Mouse (Mus musculus) hindbrain, embryonic 14.5 days (tissue): ENCODE measurements at regions not wholly inside any gene's neighbourhood (a gene's known extent, or its start where the extent isn't known, plus 50 kb on each side); places are given as distances from the start of the nearest gene placed in this dataset.

Experiments
- ATAC-seq: fragments of 200-750 bp; cut with Nextera tagmentation; 2 replicates; pipeline ENCODE4 v1.8.0; 2017; ENCODE audit warnings: moderate number of reproducible peaks, mild to moderate bottlenecking, moderate TSS enrichment, moderate library complexity; ENCODE audit not compliant: low FRiP score
- DNase-seq: peaks from one replicate; pipeline ENCODE4 v3.0.0-alpha.2; 2015; ENCODE audit warnings: low spot score
- H3K27ac ChIP-seq: fragments of 300-500 bp; sonication (generic); 2 replicates; pipeline ENCODE4 v1.5.1; 2014; ENCODE audit warnings: mild to moderate bottlenecking, moderate library complexity
- H3K27me3 ChIP-seq: fragments of 300-500 bp; sonication (generic); 2 replicates; pipeline ENCODE4 v1.6.1; 2014; ENCODE audit warnings: mild to moderate bottlenecking, low read length, mixed read lengths; ENCODE audit not compliant: control insufficient read depth, insufficient read depth
- H3K36me3 ChIP-seq: fragments of 300-500 bp; sonication (generic); replicated peaks from 2 replicates; pipeline ENCODE4 v1.6.1; 2014; ENCODE audit not compliant: control insufficient read depth, insufficient read depth
- H3K4me1 ChIP-seq: fragments of 300-500 bp; sonication (generic); replicated peaks from 2 replicates; pipeline ENCODE4 v1.6.1; 2014; ENCODE audit warnings: antibody characterized with exemption, low read length, mixed read lengths; ENCODE audit not compliant: control insufficient read depth, insufficient read depth
- H3K4me2 ChIP-seq: fragments of 300-500 bp; sonication (generic); replicated peaks from 2 replicates; pipeline ENCODE4 v1.6.1; 2014; ENCODE audit warnings: mild to moderate bottlenecking, moderate library complexity
- H3K4me3 ChIP-seq: fragments of 300-500 bp; sonication (generic); replicated peaks from 2 replicates; pipeline ENCODE4 v1.5.1; 2014; ENCODE audit warnings: mild to moderate bottlenecking, low read length
- H3K9ac ChIP-seq: fragments of 300-500 bp; sonication (generic); 2 replicates; pipeline ENCODE4 v1.6.1; 2014
- H3K9me3 ChIP-seq: fragments of 300-500 bp; sonication (generic); 2 replicates; pipeline ENCODE4 v1.6.1; 2016; ENCODE audit warnings: low read length; ENCODE audit not compliant: control insufficient read depth
- WGBS: fragments of 180-500 bp; shearing (Covaris S2); extraction: QIAGEN DNeasy Blood & Tissue Kit; methylation state at CpG from one replicate; pipeline ENCODE4 v1.1.7; 2014; 5-methylcytosine and 5-hydroxymethylcytosine counted together

DNA sequence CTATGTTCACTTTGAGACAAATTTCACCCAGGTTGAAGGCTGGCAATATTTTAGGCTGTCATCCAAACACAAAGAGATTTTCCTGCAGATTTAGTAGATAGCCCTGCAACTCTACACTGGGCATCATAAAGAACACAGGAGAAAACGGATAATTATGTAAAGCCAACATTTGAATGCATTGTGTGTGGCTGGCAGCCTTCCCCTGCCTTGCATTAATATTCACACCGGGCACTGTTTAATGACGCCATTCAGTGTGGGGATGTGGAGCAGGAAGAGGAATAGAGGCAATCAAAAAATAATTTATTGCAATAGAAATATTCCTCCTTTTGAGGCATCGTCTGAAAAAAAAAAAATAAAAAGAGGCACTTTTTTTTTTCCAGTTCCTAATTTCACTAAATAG lies 105.7 kb downstream of the Samd5 start:
- WGBS: 23% methylated on average over 4 of the region's 4 CpGs
- Histone ChIP-seq H3K4me1 (peaks cover 11% of the 10 kb centered on the region), H3K27ac (peak overlapping the region; percentile 57)

GRCm38 (mm10) chr10:9557517-9558065 lies 117.4 kb downstream of the Samd5 start:
- no peak overlapping the region for H3K27ac ChIP-seq
- no peak for ATAC-seq
- WGBS: 29% methylated on average over 4 of the region's 4 CpGs

More for the DNA sequence above, 105.7 kb downstream of the Samd5 start:
- Histone ChIP-seq H3K4me3 (no peak overlapping the region), H3K4me2 (no peak overlapping the region), H3K27me3 (no peaks in the 10 kb centered on the region), H3K9ac (no peak overlapping the region), H3K9me3 (no peaks in the 10 kb centered on the region), H3K36me3 (no peaks in the 10 kb centered on the region)
- DNase-seq (no peak), ATAC-seq (peak; percentile 59)

GRCm38 (mm10) chr10:9557092-9557491 lies 117.9 kb downstream of the Samd5 start:
- no peak overlapping the region for H3K9ac ChIP-seq
- H3K4me3 ChIP-seq: no peak overlapping the region
- no peak overlapping the region for H3K27ac ChIP-seq
- WGBS: 58% methylated on average over 1 of the region's 1 CpGs
- H3K36me3 ChIP-seq: no peaks in the 10 kb centered on the region
- no peaks in the 10 kb centered on the region for H3K9me3 ChIP-seq
- no peaks in the 10 kb centered on the region for H3K27me3 ChIP-seq
- DNase-seq: no peak
- H3K4me1 ChIP-seq: no peaks in the 10 kb centered on the region; the same call in 1 of the 2 replicates
- ATAC-seq: no peak
- no peak overlapping the region for H3K4me2 ChIP-seq

More at GRCm38 (mm10) chr10:9557517-9558065, 117.4 kb downstream of the Samd5 start:
- no peak for DNase-seq
- Histone ChIP-seq H3K9ac (no peak overlapping the region), H3K4me3 (no peak overlapping the region), H3K9me3 (no peaks in the 10 kb centered on the region), H3K4me1 (no peaks in the 10 kb centered on the region; the same call in 1 of the 2 replicates), H3K4me2 (no peak overlapping the region), H3K27me3 (no peaks in the 10 kb centered on the region), H3K36me3 (no peaks in the 10 kb centered on the region)

- no peaks in the 10 kb centered on the region for H3K36me3 ChIP-seq
- H3K4me1 ChIP-seq: no peaks in the 10 kb centered on the region; the same call in 1 of the 2 replicates
- H3K9me3 ChIP-seq: no peaks in the 10 kb centered on the region
- H3K27me3 ChIP-seq: no peaks in the 10 kb centered on the region
- no peak overlapping the region for H3K27ac ChIP-seq
- H3K9ac ChIP-seq: no peak overlapping the region
- DNase-seq (no peak), ATAC-seq (no peak)
- 15% methylated on average over 3 of the region's 3 CpGs for WGBS
- no peak overlapping the region for H3K4me2 ChIP-seq
- H3K4me3 ChIP-seq: no peak overlapping the region
Observed at GRCm38 (mm10) chr10:9553946-9554345, 121.1 kb downstream of the Samd5 start.

DNA sequence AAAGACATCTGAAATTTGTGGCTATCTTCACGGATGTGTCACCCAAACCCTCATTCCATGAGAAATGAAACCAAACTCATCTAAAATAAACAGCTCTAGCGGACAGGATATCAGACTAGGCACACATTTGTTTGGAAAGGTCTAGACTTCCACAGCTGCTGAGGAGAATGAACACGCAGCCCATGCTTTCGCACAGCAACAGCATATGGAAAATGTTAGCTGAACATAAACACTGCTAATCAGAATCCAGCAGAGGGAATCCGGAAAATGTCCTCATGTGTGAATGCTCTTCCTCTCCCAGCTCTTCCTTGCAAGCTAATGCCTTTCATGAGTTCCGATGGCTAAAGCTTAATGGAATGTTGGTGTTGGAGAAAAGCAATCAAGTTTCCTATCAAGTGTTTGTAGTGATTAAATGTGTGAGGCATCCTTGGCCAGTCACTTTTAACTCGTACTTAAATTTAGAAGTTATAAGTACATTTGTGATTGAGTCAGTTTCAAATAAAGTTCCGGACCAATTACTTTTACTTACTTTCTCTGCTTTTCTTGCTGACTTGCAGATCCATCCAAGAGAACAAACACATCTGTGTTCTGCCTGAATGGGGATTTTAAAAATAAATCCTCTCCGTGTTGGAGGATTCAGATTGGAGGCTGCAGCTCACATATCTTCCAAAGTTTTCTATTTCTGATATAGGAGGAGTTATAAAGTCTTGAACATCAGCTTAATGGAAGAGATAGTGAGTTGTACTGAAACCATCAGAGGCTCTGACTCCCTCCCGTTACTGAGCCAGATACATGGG lies 124.9 kb downstream of the Samd5 start:
- Histone ChIP-seq H3K4me2 (no peak overlapping the region), H3K9ac (no peak overlapping the region), H3K27ac (no peak overlapping the region; the same call in 1 of the 2 replicates), H3K4me1 (peaks cover 13% of the 10 kb centered on the region; the same call in 1 of the 2 replicates), H3K36me3 (no peaks in the 10 kb centered on the region), H3K9me3 (no peaks in the 10 kb centered on the region), H3K4me3 (no peak overlapping the region), H3K27me3 (no peaks in the 10 kb centered on the region)
- DNase-seq (no peak), ATAC-seq (no peak)
- WGBS: 79% methylated on average over 10 of the region's 10 CpGs

- no peak for ATAC-seq
- 37% methylated on average over 6 of the region's 6 CpGs for WGBS
Observed at GRCm38 (mm10) chr10:9545807-9546206, 129.2 kb downstream of the Samd5 start.

GRCm38 (mm10) chr10:9544041-9544786 lies 130.8 kb downstream of the Samd5 start:
- ATAC-seq (no peak), DNase-seq (no peak)
- no peak overlapping the region for H3K4me3 ChIP-seq
- 31% methylated on average over 4 of the region's 4 CpGs for WGBS
- H3K4me2 ChIP-seq: no peak overlapping the region
- no peak overlapping the region for H3K27ac ChIP-seq
- peaks cover 19% of the 10 kb centered on the region; the same call in 1 of the 2 replicates for H3K4me1 ChIP-seq
- H3K9me3 ChIP-seq: no peaks in the 10 kb centered on the region
- H3K9ac ChIP-seq: no peak overlapping the region
- H3K36me3 ChIP-seq: no peaks in the 10 kb centered on the region
- no peaks in the 10 kb centered on the region for H3K27me3 ChIP-seq

More at GRCm38 (mm10) chr10:9545807-9546206, 129.2 kb downstream of the Samd5 start:
- no peaks in the 10 kb centered on the region for H3K27me3 ChIP-seq
- H3K4me3 ChIP-seq: no peak overlapping the region
- no peak for DNase-seq
- no peaks in the 10 kb centered on the region for H3K36me3 ChIP-seq
- no peak overlapping the region for H3K4me2 ChIP-seq
- H3K9me3 ChIP-seq: no peaks in the 10 kb centered on the region
- no peak overlapping the region for H3K9ac ChIP-seq
- H3K27ac ChIP-seq: no peak overlapping the region
- peaks cover 19% of the 10 kb centered on the region; the same call in 1 of the 2 replicates for H3K4me1 ChIP-seq

GRCm38 (mm10) chr10:9541579-9541978 lies 133.4 kb downstream of the Samd5 start:
- WGBS: 89% methylated on average over 1 of the region's 1 CpGs
- ATAC-seq: no peak
- Histone ChIP-seq H3K9me3 (no peaks in the 10 kb centered on the region), H3K27ac (no peak overlapping the region), H3K4me1 (peaks cover 26% of the 10 kb centered on the region), H3K4me3 (no peak overlapping the region), H3K4me2 (no peak overlapping the region), H3K36me3 (no peaks in the 10 kb centered on the region), H3K27me3 (no peaks in the 10 kb centered on the region), H3K9ac (no peak overlapping the region)
- no peak for DNase-seq

DNA sequence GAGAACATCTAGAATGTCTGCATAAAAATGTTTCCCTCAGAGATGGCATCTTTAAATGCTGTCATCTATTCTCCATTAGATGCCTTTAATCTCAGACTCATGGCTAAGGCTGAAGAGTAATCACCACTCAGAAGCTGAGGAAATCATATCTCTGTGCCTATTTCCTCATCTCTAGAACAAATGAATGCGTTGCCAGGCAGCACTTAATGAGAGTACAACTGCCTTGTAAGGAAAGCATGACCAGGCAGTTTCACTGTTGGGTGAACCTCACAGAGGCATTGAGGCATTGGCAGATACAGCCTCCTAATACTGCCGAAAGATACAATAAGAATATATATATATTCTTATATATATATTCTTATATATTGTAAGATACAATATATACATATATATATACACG lies 137.3 kb downstream of the Samd5 start:
- H3K9ac ChIP-seq: no peak overlapping the region
- 77% methylated on average over 3 of the region's 3 CpGs for WGBS
- DNase-seq: no peak
- H3K27ac ChIP-seq: no peak overlapping the region
- H3K27me3 ChIP-seq: no peaks in the 10 kb centered on the region
- no peak overlapping the region for H3K4me3 ChIP-seq
- no peak overlapping the region for H3K4me2 ChIP-seq
- H3K9me3 ChIP-seq: no peaks in the 10 kb centered on the region
- peaks cover 19% of the 10 kb centered on the region for H3K4me1 ChIP-seq
- H3K36me3 ChIP-seq: no peaks in the 10 kb centered on the region
- no peak for ATAC-seq
